Mouse (Mus musculus) spleen, adult 2 months (tissue): ENCODE measurements around the gene Cdc7.

ENCODE experiments used
- CTCF ChIP-seq: fragments of 200-500 bp; IDR thresholded peaks from 2 replicates; pipeline ENCODE4 v1.5.1; 2011; ENCODE audit warnings: mild to moderate bottlenecking, inconsistent platforms; ENCODE audit not compliant: insufficient read depth, insufficient read length, insufficient replicate concordance; ENCODE audit errors: extremely low read depth
- POLR2A ChIP-seq: fragments of 200-500 bp; IDR thresholded peaks from 2 replicates; pipeline ENCODE4 v1.6.1; 2011; ENCODE audit warnings: low read depth, low read length, inconsistent platforms

GRCm38 (mm10) chr5:106996539-106997244, 32.6 kb downstream of the Cdc7 start:
- TF ChIP-seq CTCF (no peak), POLR2A (no peak)
